Mouse (Mus musculus) hindlimb bud, embryonic 11.5 days (tissue): ENCODE results near the gene Trim44.
A peak's percentile ranks its signal among the peaks of the same experiment; 100 is the strongest.

ENCODE experiments used
- DNase-seq: peaks from one replicate; pipeline ENCODE4 v3.0.0-alpha.2; 2012; ENCODE audit warnings: low read depth, low spot score; ENCODE audit errors: extremely low spot score

Trim44 gene

DNA sequence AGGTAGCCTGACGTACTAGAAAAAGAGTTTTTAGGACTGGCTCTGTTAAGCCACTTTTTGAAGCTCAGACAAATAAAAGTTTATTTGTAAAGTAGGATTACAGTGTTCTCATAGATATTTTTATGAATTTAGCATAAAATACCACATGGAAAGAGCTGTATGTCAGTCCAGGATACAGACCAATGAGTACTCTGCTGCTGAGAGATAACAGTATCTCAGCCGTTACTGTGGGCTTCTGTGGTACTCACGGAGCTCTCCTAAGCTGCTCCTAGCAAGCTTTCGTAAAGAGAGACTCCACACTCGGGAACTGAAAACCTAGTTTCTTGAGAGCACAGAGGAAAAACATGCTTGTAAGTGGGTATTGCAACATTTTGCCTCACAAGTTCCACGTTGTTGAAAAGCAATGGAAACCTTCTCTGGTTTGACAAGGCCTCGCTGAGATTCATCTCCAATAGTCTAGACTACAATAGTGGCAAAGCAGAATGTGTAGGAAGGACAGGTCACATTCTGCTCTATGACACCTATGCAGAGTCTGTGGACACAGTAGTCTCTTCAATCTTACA is 41.6 kb downstream of the Trim44 start:
- no peak for DNase-seq

- DNase-seq: no peak
Observed at GRCm38 (mm10) chr2:102364565-102365200, 42.9 kb downstream of the Trim44 start.

DNA sequence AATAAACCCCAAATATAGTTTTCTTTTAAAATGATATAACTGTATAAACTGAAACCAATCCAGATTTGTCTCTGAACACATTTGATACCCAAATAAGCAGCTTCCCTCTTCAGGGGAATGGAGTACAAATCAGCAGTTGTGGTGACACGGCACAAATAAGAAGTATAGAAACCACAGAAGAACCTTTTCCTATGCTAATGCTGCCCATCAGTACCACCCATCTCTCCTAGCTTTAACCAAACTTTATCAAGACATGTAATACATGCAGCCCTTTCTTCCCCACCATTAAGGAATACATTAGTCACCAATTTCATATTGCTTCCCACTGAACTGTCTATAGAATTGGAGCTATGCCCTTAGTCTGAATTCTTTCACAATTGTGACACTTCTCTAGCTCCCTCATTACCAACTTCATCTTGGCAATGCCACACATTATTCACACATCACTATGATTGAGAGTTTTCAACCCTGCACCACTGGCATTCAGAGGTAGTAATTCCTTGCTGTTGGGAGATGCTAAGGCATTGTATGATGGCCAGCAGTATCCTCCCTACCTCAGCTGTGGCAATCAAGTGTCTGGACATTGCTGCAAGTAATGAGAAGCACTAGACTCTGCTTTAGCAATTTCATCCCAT is 44.6 kb downstream of the Trim44 start:
- no peak for DNase-seq

- no peak for DNase-seq
Observed at GRCm38 (mm10) chr2:102362266-102362665, 45.4 kb downstream of the Trim44 start.

DNA sequence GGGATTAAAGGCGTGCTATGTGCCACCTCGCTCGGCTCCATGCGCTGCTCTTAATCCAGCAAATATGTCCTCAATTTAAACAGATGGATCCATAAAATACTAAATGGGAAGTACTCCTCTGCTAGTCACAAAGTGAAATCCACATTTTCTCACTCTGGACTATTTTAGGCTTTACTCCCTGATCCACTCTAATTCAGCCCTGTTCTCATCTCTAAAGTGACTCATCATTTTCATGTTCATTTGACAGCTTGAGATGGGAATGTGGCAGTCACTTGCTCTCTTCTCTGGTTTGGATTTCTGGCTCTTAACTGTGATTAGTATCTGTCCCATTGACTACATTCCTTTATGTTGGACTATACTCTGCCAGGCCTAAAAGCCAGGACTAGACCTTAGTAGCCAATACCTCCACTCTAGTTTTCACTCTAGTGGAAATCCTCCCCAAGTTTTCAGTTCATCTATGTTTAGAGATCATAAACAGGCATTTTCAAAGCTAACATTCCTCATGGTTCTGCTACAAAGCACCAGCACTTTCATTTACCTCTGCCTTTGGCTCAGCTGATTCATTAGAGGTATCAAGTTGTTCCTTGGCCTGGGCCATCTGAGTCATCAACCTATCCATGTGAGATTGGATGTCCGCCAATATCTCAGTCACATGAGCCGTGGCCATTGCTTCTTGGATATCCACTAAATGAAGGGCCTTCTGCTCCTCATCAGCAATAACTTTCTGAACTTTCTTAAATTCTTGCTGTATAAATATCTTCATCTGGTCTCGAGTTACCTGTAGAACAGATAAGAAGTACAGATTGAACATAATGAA is 50.5 kb downstream of the Trim44 start:
- DNase-seq: no peak

GRCm38 (mm10) chr2:102354076-102354475 is 53.6 kb downstream of the Trim44 start:
- no peak for DNase-seq

DNA sequence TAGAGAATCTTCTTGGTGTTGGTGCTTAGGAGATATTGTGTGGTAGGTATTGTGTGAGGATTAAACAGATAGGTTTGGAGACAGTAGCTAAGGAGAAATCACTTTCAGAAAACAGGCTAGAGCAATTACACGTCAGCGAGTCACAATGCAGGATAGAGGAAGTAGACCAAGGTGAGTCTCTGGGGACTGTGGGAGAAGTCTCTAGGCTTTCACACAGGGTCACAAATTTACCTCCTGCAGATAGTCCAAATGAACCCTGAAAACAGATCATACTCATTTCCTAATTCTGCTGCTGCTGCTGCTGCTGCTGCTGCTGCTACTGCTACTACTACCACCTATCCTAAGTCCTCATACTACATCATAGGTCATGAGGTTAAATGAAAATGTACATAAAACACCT is 66.2 kb downstream of the Trim44 start:
- DNase-seq: no peak

GRCm38 (mm10) chr2:102336816-102337215 is 70.8 kb downstream of the Trim44 start:
- no peak for DNase-seq

DNA sequence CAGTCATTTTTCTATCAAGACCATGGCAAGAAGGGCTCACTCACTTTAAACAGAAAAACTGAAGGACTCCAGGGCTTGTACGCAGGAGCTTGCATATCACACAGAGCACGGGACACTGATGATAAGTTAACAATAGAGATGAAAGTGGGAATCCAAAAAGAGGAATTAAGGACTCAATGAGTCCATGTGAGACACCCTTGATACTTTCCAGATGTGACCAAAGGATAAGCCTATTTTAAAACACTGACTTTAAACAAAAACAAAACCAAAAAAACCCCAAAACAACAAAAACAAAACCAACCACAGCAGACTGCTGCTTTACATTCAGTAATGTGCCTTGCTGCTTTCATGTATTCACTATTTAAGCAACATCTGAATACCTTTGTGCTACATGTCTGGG is 75.7 kb downstream of the Trim44 start:
- DNase-seq: no peak

- DNase-seq: no peak
Observed at GRCm38 (mm10) chr2:102331092-102331491, 76.5 kb downstream of the Trim44 start.

GRCm38 (mm10) chr2:102325921-102326320 is 81.7 kb downstream of the Trim44 start:
- DNase-seq: no peak

DNA sequence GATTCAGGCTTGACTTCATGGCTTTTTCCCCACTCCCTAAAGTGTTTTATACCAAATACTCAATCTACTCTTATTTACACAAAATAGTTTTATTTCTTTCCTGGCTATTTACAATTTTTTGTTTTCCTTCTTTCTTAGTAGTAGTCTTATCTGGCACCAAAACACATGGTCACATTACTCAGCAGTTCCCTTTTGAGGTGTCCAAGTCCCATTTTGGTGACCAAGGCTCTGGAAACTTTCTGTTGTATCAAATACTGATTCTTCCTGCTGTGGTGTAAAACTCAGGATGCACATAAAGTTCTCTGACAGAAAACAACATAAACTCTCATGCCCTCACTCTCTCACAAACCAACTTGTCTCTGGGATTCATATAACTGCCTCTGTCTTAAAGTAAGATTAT is 83.3 kb downstream of the Trim44 start:
- no peak for DNase-seq

DNA sequence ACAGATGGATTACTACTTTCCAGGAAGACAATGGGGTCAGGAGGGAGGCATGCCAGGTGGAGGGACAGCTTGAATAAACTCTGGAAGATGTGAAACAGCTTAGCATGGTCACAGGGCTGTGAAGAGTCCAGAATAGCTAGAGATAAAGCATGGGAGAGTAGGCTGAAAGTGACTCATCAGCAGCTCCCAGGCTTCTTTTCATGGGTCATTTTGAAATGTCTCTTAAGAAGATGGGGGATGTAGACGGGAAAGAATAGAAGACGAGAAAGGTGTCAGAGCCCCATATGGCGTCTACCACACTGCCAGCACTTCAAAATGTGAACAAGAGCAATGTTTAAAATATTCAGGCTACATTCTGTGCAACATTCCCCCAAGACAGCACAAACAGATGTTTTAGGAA is 91.1 kb downstream of the Trim44 start:
- no peak for DNase-seq

GRCm38 (mm10) chr2:102315153-102315552 is 92.5 kb downstream of the Trim44 start:
- DNase-seq: no peak

- DNase-seq: no peak
Observed at GRCm38 (mm10) chr2:102314610-102315009, 93.0 kb downstream of the Trim44 start.

DNA sequence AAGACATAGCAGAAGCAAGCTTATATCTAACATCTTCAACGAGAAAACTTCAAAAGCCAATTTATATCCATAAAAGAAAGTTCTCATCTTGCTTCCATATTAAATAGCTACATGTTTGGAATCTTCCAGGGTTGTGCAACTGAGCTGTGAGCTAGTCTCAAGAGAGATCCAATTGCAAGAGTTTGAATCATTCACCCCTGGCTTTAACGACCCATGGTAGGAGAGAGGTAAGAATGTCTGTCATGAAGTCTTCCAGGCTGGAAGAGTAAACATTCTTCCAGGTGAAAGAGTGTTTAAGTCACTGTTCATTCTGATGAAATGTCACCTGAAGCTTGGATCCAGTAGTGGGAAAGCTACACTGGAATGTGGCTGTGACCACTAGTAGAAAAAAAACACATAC is 93.6 kb downstream of the Trim44 start:
- no peak for DNase-seq

GRCm38 (mm10) chr2:102312903-102313302 is 94.7 kb downstream of the Trim44 start:
- DNase-seq: no peak

- no peak for DNase-seq
Observed at GRCm38 (mm10) chr2:102303274-102303673, 104.4 kb downstream of the Trim44 start.

DNA sequence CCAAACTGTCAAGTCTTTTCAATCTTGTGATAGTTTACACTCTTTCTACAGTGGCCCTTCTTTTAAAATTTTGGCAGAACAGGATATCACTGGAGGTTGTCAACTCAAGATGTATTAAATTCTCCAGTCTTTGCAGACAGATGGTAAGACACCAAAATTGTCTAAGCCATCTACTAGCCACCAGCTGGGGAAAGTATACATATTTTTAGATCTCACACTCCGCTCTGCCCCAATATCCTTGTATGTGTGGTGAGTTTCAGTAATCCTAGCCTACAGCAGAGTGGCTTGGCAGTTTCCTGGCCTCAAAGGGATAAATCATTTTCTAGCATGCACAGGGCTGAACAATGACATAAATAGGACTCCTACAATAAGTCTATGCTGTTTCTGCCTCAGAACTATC is 105.1 kb downstream of the Trim44 start:
- no peak for DNase-seq

GRCm38 (mm10) chr2:102294827-102295270 is 112.8 kb downstream of the Trim44 start:
- peak; percentile 22 for DNase-seq

GRCm38 (mm10) chr2:102293181-102293580 is 114.4 kb downstream of the Trim44 start:
- DNase-seq: no peak

- no peak for DNase-seq
Observed at GRCm38 (mm10) chr2:102292051-102292450, 115.6 kb downstream of the Trim44 start.
